Mouse (Mus musculus): Measurements from ENCODE around the gene Gm44503.

DNA sequence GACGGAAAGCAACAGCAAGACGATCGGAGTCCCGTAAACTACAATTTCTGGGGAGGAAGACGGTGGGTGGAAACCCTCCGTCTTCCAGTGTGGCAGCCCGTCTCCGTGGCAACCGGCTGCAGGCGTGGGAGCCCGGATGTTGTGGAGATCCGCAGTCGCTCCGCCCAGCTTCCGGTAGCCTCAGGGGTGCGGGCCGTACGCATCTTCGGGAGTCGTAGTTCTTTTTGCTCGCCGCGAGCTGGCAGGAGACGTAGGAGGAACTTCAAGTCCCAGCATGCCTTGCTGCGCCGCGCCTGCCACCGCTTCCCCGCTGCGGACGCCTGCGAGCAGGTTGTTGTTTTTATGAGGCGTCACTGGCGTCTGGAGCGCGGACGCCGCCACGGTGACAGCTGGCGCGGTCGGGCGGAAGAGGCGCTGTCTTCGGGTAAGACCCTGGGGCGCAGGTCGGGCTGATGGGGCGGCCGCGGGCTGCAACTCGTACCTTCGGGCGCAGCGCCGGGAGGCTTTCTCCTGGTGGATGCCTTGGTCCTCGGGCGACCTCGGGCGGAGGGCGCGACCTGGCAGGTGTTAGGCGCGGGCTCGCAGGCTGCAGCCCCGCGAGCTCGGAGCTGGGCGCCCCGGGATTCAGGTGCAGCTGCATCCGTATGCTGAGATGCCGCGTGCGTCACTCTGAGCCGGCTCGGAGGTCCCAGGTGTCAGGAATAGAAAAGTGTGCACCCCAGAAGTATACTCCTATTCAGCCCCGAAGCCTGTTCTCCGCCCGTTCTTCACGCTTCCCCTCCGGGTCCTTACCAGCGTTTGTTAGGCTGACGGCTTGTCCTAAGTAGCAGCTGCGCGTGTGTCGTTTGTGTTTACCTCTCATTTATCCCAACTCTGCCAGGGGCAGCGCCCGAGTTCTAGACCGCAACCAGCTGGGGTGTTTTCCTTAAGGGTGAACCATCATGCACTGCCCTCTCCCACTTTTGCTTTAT, 26.9 kb downstream of the Gm44503 start, which contains the start of the genes Ccpg1os and Ccpg1:
- TF ChIP-seq POLR2A (IDR thresholded peaks at IDR 0.05; ENCODE audit: borderline replicate concordance, low read depth, low read length): no peak
- no peak for TF ChIP-seq CTCF (IDR thresholded peaks at IDR 0.05; ENCODE audit: low read depth, low read length)
